ENCODE assay signal across 8 mouse cellular contexts in genomic region chr2:91950275-91951085, GRCm38 (mm10). TPM values are rescaled to one million over a fixed set of nuclear protein-coding genes. Genes with fewer than 3 reads are reported as not detected.
DNase-seq lines count a peak whose midpoint lies in the region; ATAC-seq lines count a peak whose summit lies in the region.

No protein-coding gene starts in this region.

- peak overlapping the region; percentile 69 for H3K4me2 ChIP-seq in heart, embryonic 14.5 days (ENCODE audit: low read length)
- peak overlapping the region; percentile 51 for H3K4me2 ChIP-seq in stomach, embryonic 16.5 days (ENCODE audit: low read depth, low read length)

- H3K36me3 ChIP-seq in embryonic facial prominence, embryonic 10.5 days (replicated peaks): peaks cover 3% of the 10 kb centered on the region
- H3K36me3 ChIP-seq in heart, embryonic 14.5 days (ENCODE audit: control insufficient read depth, insufficient read depth, low read length): peaks cover 2% of the 10 kb centered on the region
- H3K36me3 ChIP-seq in megakaryocyte, embryonic 14.5 days (replicated peaks; ENCODE audit: low read length): peaks cover 58% of the 10 kb centered on the region
- no peaks in the 10 kb centered on the region for H3K36me3 ChIP-seq in stomach, embryonic 16.5 days (ENCODE audit: control insufficient read depth, insufficient read depth, low read length)

- peak; percentile 34 for DNase-seq in ovary, adult 18-20 months (ENCODE audit: low spot score)
- DNase-seq in ovary, postnatal 14 days (ENCODE audit: low spot score): no peak
- DNase-seq in embryonic facial prominence, embryonic 10.5 days (ENCODE audit: low spot score): peak; percentile 78
- peak; percentile 49 to 75 for DNase-seq in kidney, postnatal 25 days
- no peak for DNase-seq in right cerebral cortex, postnatal 25 days

- H3K27me3 ChIP-seq in embryonic facial prominence, embryonic 10.5 days (replicated peaks; ENCODE audit: low read depth, poor library complexity, severe bottlenecking): no peaks in the 10 kb centered on the region
- no peaks in the 10 kb centered on the region for H3K27me3 ChIP-seq in heart, embryonic 14.5 days (ENCODE audit: control insufficient read depth, insufficient read depth, low read length)
- H3K27me3 ChIP-seq in megakaryocyte, embryonic 14.5 days (replicated peaks): no peaks in the 10 kb centered on the region
- H3K27me3 ChIP-seq in stomach, embryonic 16.5 days (ENCODE audit: control insufficient read depth, insufficient read depth, low read length): no peaks in the 10 kb centered on the region

- ATAC-seq in heart, embryonic 14.5 days (ENCODE audit: insufficient number of reproducible peaks, insufficient read depth, low FRiP score, low read depth): peak; percentile 68
- peak; percentile 61; the same call in 1 of the 2 replicates for ATAC-seq in stomach, embryonic 16.5 days (ENCODE audit: insufficient read depth, low FRiP score)

- peak overlapping the region; percentile 81 for H3K27ac ChIP-seq in embryonic facial prominence, embryonic 10.5 days (replicated peaks)
- H3K27ac ChIP-seq in heart, embryonic 14.5 days (replicated peaks in 1 of 2; ENCODE audit: control insufficient read depth in 1 of 2, insufficient read depth in 1 of 2, low read depth in 2 of 2, low read length in 2 of 2): peak overlapping the region; percentile 97 to 98
- H3K27ac ChIP-seq in stomach, embryonic 16.5 days (ENCODE audit: low read length): peak overlapping the region; percentile 80

- peaks cover 72% of the 10 kb centered on the region for H3K4me1 ChIP-seq in embryonic facial prominence, embryonic 10.5 days
- H3K4me1 ChIP-seq in heart, embryonic 14.5 days (ENCODE audit: control insufficient read depth in 2 of 2, insufficient read depth in 2 of 2, low read length in 2 of 2): peaks cover 53 to 77% of the 10 kb centered on the region in 2 experiments
- H3K4me1 ChIP-seq in megakaryocyte, embryonic 14.5 days: peaks cover 100% of the 10 kb centered on the region
- peaks cover 66% of the 10 kb centered on the region for H3K4me1 ChIP-seq in stomach, embryonic 16.5 days (ENCODE audit: control insufficient read depth, insufficient read depth, low read length)

- peak overlapping the region; percentile 41 for H3K4me3 ChIP-seq in embryonic facial prominence, embryonic 10.5 days
- H3K4me3 ChIP-seq in heart, embryonic 14.5 days (ENCODE audit: control insufficient read depth in 1 of 2, insufficient read depth in 1 of 2, low read depth in 1 of 2, low read length in 2 of 2): peak overlapping the region; percentile 42 to 50
- peak overlapping the region; percentile 93 for H3K4me3 ChIP-seq in megakaryocyte, embryonic 14.5 days (replicated peaks)
- peak overlapping the region; percentile 27 for H3K4me3 ChIP-seq in stomach, embryonic 16.5 days (replicated peaks; ENCODE audit: low read length)

- H3K9me3 ChIP-seq in embryonic facial prominence, embryonic 10.5 days: no peaks in the 10 kb centered on the region
- H3K9me3 ChIP-seq in heart, embryonic 14.5 days (ENCODE audit: control insufficient read depth, low read length): no peaks in the 10 kb centered on the region
- no peaks in the 10 kb centered on the region for H3K9me3 ChIP-seq in megakaryocyte, embryonic 14.5 days
- H3K9me3 ChIP-seq in stomach, embryonic 16.5 days (replicated peaks; ENCODE audit: control insufficient read depth, low read length): no peaks in the 10 kb centered on the region

- 20% methylated on average over 15 of the region's 15 CpGs for WGBS in embryonic facial prominence, embryonic 10.5 days
- 14% methylated on average over 15 of the region's 15 CpGs for WGBS in heart, embryonic 14.5 days
- WGBS in stomach, embryonic 16.5 days: 14% methylated on average over 15 of the region's 15 CpGs

- peak overlapping the region; percentile 76 for H3K9ac ChIP-seq in heart, embryonic 14.5 days (ENCODE audit: low read length)
- H3K9ac ChIP-seq in stomach, embryonic 16.5 days (ENCODE audit: low read length): peak overlapping the region; percentile 68

RNA-seq across cellular contexts. Expression of gene Gm9821, which starts 5.0 kb away (rescaled TPM):
- 0.23 and 0.41 TPM in 2 replicates for polyA plus RNA-seq in embryonic facial prominence, embryonic 10.5 days (2016; fragmentation: Nextera tagmentation; extraction: Ambion mirVana)
- polyA plus RNA-seq in heart, embryonic 14.5 days (2014; fragmentation: Nextera tagmentation; extraction: Ambion mirVana): 2.8 and 3.5 TPM in 2 replicates
- not detected in 2 replicates for polyA plus RNA-seq in megakaryocyte, embryonic 14.5 days (2012; ENCODE audit: insufficient read depth, low replicate concordance)
- 0.83 and 0.91 TPM in 2 replicates for polyA plus RNA-seq in stomach, embryonic 16.5 days (2015; fragmentation: Nextera tagmentation; extraction: Ambion mirVana)

RNA-seq across cellular contexts. Expression of gene Mdk, which starts 18.4 kb away (rescaled TPM):
- polyA plus RNA-seq in embryonic facial prominence, embryonic 10.5 days (2016; fragmentation: Nextera tagmentation; extraction: Ambion mirVana): 2,212 and 2,218 TPM in 2 replicates
- 352 and 435 TPM in 2 replicates for polyA plus RNA-seq in heart, embryonic 14.5 days (2014; fragmentation: Nextera tagmentation; extraction: Ambion mirVana)
- 45.5 and 59.2 TPM in 2 replicates for polyA plus RNA-seq in megakaryocyte, embryonic 14.5 days (2012; ENCODE audit: insufficient read depth, low replicate concordance)
- polyA plus RNA-seq in stomach, embryonic 16.5 days (2015; fragmentation: Nextera tagmentation; extraction: Ambion mirVana): 458 and 550 TPM in 2 replicates

RNA-seq across cellular contexts. Expression of gene Chrm4, which starts 23.4 kb away (rescaled TPM):
- 0.74 and 1.4 TPM in 2 replicates for polyA plus RNA-seq in embryonic facial prominence, embryonic 10.5 days (2016; fragmentation: Nextera tagmentation; extraction: Ambion mirVana)
- not detected in 2 replicates for polyA plus RNA-seq in heart, embryonic 14.5 days (2014; fragmentation: Nextera tagmentation; extraction: Ambion mirVana)
- polyA plus RNA-seq in megakaryocyte, embryonic 14.5 days (2012; ENCODE audit: insufficient read depth, low replicate concordance): 0.92 and 2.8 TPM in 2 replicates
- 0.27 and 0.31 TPM in 2 replicates for polyA plus RNA-seq in stomach, embryonic 16.5 days (2015; fragmentation: Nextera tagmentation; extraction: Ambion mirVana)

RNA-seq across cellular contexts. Expression of gene Dgkz, which starts 25.2 kb away (rescaled TPM):
- polyA plus RNA-seq in embryonic facial prominence, embryonic 10.5 days (2016; fragmentation: Nextera tagmentation; extraction: Ambion mirVana): 42.1 and 45.0 TPM in 2 replicates
- polyA plus RNA-seq in heart, embryonic 14.5 days (2014; fragmentation: Nextera tagmentation; extraction: Ambion mirVana): 47.8 and 48.2 TPM in 2 replicates
- 303 and 682 TPM in 2 replicates for polyA plus RNA-seq in megakaryocyte, embryonic 14.5 days (2012; ENCODE audit: insufficient read depth, low replicate concordance)
- polyA plus RNA-seq in stomach, embryonic 16.5 days (2015; fragmentation: Nextera tagmentation; extraction: Ambion mirVana): 34.9 and 38.3 TPM in 2 replicates

Comparison
In these comparisons a context has a peak if more than half of its experiments do, and no peak if none do; other contexts are left out.
1. DNase-seq: peak in ovary, adult 18-20 months (single experiment), embryonic facial prominence, embryonic 10.5 days (single experiment) and kidney, postnatal 25 days (2 of 2); none in ovary, postnatal 14 days (single experiment) and right cerebral cortex, postnatal 25 days (single experiment).
2. H3K4me3 ChIP-seq: peak in every context shown above with its lines; median percentile 93 in megakaryocyte, embryonic 14.5 days; 46 in heart, embryonic 14.5 days; 41 in embryonic facial prominence, embryonic 10.5 days; 27 in stomach, embryonic 16.5 days.
3. Peak in every context shown above with its lines, with median percentiles within 50 percentile points of each other: H3K27ac ChIP-seq.